Mouse (Mus musculus) macrophage (primary cell): ENCODE measurements around the gene Fam160a2. TPM values are rescaled to one million over a fixed set of nuclear protein-coding genes. Genes with fewer than 3 reads are reported as not detected.
"Not testable (repeated sequence)": the region's sequence is repeated elsewhere in the genome, so short reads cannot be mapped to it uniquely, and the experiment has no call there.

Experiments
- H3K27ac ChIP-seq: fragments of 350-480 bp; formaldehyde crosslinking; 2 replicates; pipeline ENCODE4 v1.9.0; 2021
- H3K36me3 ChIP-seq: fragments of 350-480 bp; formaldehyde crosslinking; 2 replicates; pipeline ENCODE4 v1.9.0; 2021; ENCODE audit errors: inconsistent target
- H3K4me3 ChIP-seq: fragments of 350-480 bp; formaldehyde crosslinking; 2 replicates; pipeline ENCODE4 v1.9.0; 2021; ENCODE audit errors: inconsistent target
- H3K79me2 ChIP-seq: fragments of 350-480 bp; formaldehyde crosslinking; 2 replicates; pipeline ENCODE4 v1.9.0; 2021; ENCODE audit errors: inconsistent target
- WGBS: methylation state at CpG from one replicate; pipeline ENCODE4 v1.1.7; 2026; ENCODE audit warnings: inconsistent platforms; ENCODE audit not compliant: missing documents; 5-methylcytosine and 5-hydroxymethylcytosine counted together
- polyA plus RNA-seq: library from polyadenylated mRNA; stranded (reverse); fragments of 250-400 nt; gene quantifications from 3 replicates; pipeline ENCODE4 v1.2.4, GENCODE M21; 2018; ENCODE audit warnings: inconsistent platforms

Gene Fam160a2
- polyA plus RNA-seq, 1 experiment from 2014 or later = 6.6 TPM

DNA sequence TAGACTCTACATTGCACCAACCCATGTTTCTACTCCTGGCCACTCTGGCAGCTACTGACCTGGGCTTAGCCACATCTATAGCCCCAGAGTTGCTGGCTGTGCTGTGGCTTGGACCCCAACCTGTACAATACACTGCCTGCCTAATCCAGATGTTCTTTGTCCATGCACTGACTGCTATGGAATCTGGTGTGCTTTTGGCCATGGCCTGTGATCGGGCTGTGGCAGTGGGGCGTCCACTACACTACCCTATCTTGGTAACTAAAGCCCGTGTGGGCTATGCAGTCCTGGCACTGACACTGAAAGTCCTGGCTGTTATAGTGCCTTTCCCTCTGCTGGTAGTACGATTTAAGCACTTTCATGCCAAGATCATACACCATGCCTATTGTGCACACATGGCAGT lies 31.3 kb downstream of the Fam160a2 start:
- Histone ChIP-seq H3K79me2 (no peaks in the 10 kb centered on the region), H3K36me3 (no peaks in the 10 kb centered on the region), H3K27ac (no peak overlapping the region), H3K4me3 (no peak overlapping the region)
- WGBS = 94% methylated on average over 4 of the region's 4 CpGs

DNA sequence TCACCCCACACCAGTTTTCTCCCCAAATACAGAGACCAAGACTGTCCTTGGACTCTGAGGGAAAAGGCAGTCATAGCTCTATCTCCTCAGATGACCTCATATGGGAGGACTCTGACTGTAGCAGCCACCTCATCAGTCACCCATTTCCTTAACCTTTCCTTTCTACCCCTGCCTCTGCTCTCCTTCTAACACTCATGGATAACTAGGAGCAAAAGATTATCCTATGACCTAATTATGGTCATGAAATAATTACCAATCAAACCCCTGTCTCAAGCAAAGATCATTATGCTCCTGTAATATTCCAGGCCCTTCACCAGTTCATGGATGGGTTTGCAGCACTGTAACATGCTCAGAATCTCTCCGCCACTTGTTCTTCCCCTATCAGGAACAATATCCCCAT lies 31.9 kb downstream of the Fam160a2 start, which contains the start of gene Olfr692:
Olfr692 (plus strand) TSS at position 301 of the 400 bp plus-strand sequence.
- no peak within 1 kb of the TSS for H3K4me3 ChIP-seq
- H3K27ac ChIP-seq = no peak within 1 kb of the TSS
- H3K79me2 ChIP-seq = no peaks in the 10 kb centered on the region
- 90% methylated on average over 1 of the region's 1 CpGs for WGBS
- H3K36me3 ChIP-seq = no peaks in the 10 kb centered on the region

DNA sequence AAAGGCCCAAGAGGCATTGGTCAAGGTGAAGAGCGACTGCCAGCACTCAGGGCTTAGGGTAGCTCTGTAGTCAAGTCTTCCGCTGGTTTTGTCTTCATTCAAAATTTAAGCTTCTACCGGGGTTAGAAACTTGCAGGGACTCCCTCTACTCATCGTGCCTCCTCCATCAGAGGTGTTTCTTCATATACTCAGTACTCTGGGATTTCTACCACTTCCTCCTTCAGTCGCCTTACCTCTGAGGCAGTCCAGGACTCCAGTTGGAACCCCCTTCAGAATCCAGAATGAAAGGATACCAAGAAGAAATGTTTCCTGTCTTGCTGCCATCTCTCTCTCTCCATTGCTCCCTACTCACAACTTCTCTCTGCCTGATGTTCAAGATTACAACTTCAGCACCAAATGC lies 32.6 kb downstream of the Fam160a2 start:
- Histone ChIP-seq H3K79me2 (no peaks in the 10 kb centered on the region), H3K4me3 (no peak overlapping the region), H3K27ac (no peak overlapping the region), H3K36me3 (no peaks in the 10 kb centered on the region)
- 81% methylated on average over 5 of the region's 5 CpGs for WGBS

DNA sequence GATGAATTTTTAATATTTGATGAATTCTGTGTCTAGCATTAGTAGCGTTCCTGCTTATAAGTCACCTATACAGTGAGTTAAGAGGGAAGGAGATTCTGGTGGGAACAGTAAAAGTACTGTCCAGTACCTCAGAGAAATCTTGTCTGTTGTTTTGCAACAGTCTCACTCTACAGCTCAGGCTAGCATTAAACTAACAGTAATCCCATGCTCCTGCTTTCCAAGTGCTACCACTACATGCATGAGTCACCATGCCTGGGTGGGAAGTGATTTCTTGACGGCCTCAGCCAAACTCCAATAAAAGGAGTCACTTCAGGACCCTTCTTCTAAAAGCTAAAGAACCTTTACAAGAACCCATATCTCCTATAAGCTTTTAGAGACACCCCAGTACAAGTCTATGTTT lies 38.1 kb downstream of the Fam160a2 start:
- no peaks in the 10 kb centered on the region for H3K79me2 ChIP-seq
- no peak overlapping the region for H3K4me3 ChIP-seq
- H3K36me3 ChIP-seq = no peaks in the 10 kb centered on the region
- WGBS = 100% methylated on average over 2 of the region's 2 CpGs
- H3K27ac ChIP-seq = no peak overlapping the region

DNA sequence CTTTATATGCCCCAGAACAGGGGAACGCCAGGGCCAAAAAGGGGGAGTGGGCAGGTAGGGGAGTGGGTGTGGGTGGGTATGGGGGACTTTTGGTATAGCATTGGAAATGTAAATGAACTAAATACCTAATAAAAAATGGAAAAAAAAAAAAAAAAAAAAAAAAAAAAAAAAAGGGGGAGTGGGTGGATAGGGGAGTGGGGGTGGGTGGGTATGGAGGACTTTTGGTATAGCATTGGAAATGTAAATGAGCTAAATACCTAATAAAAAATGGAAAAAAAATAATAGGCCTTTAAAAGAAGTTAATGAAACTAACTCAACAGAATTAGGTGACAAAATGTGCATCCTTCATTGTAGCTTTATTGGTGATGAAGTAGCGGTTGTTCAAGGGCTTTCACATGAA lies 43.4 kb downstream of the Fam160a2 start:
- not testable (repeated sequence) for H3K27ac ChIP-seq, H3K36me3 ChIP-seq, H3K4me3 ChIP-seq, H3K79me2 ChIP-seq
- 95% methylated on average over 1 of the region's 2 CpGs for WGBS

DNA sequence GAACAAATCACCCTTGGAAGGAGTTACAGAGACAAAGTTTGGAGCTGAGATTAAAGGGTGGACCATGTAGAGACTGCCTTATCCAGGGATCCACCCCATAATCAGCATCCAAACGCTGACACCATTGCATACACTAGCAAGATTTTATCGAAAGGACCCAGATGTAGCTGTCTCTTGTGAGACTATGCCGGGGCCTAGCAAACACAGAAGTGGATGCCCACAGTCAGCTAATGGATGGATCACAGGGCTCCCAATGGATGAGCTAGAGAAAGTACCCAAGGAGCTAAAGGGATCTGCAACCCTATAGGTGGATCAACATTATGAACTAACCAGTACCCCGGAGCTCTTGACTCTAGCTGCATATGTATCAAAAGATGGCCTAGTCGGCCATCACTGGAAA lies 43.8 kb downstream of the Fam160a2 start:
- H3K79me2 ChIP-seq, H3K4me3 ChIP-seq, H3K36me3 ChIP-seq, H3K27ac ChIP-seq: not testable (repeated sequence)
- WGBS = no CpG with 5 or more reads among the region's 5 CpGs

DNA sequence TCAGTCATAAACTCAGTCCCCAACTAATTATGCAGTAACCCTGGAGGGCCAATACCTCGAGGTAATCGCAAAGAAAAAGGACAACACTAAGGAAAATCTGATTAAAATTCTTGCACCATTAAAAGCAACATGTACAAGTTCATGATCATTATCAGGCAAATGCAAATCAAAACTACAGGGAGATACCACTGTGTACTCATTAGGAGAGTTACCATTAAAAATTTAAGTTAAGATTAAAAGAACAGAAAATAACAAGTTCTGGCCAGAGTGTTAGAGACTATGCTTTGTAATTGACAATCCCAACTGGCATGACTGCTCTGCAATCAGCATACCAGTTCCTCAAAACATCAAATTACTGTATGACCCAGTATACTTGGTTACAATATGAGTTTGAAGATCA lies 57.1 kb downstream of the Fam160a2 start:
- H3K36me3 ChIP-seq = no peaks in the 10 kb centered on the region
- no peak overlapping the region for H3K4me3 ChIP-seq
- H3K79me2 ChIP-seq = no peaks in the 10 kb centered on the region
- WGBS = 92% methylated on average over 2 of the region's 2 CpGs
- H3K27ac ChIP-seq = no peak overlapping the region

DNA sequence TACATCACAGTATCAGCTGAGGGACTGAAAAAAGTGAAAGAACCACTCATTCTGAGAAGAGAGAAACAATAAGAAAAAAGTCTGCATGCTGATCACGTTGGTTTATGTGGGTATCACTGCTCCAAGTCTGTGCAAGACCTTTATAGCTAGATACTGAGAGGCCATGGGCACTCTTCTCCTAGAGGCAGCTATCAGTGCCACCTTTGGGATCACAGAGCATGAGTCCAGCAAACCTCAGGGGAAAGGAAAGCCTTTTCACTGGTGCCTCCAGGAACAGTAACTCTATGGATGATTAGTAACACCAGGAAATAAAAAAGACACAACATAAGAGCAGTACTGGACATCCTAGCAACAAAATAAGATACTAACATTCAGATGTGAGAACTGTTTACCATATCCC lies 57.7 kb downstream of the Fam160a2 start, which contains the start of gene Olfr691:
Olfr691 (minus strand) TSS at position 101 of the 400 bp plus-strand sequence.
- no peak within 1 kb of the TSS for H3K4me3 ChIP-seq
- 59% methylated on average over 1 of the region's 1 CpGs for WGBS
- no peaks in the 10 kb centered on the region for H3K79me2 ChIP-seq
- no peaks in the 10 kb centered on the region for H3K36me3 ChIP-seq
- H3K27ac ChIP-seq = no peak within 1 kb of the TSS

DNA sequence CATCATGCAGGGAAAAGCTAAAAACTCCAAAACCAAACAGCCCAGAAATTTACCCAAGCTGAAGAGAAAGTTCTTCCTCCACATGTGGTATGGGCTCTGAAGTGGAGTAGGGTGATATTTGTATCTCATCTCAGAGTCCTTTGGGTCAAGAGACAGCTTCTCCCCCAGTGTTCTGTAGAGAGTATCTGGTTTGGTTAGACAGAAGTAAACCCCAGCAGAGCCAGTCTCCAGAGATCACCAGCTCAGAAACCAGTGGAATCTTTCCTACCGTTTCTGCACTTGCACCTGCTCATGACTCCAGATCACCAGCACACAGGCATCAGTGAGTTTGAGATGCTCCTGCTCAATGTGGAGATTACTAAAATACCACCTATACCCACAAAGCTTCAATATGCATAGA lies 65.8 kb downstream of the Fam160a2 start, which contains the start of gene Olfr690:
Olfr690 (minus strand) TSS at position 101 of the 400 bp plus-strand sequence.
- no peak within 1 kb of the TSS for H3K27ac ChIP-seq
- 71% methylated on average over 1 of the region's 1 CpGs for WGBS

DNA sequence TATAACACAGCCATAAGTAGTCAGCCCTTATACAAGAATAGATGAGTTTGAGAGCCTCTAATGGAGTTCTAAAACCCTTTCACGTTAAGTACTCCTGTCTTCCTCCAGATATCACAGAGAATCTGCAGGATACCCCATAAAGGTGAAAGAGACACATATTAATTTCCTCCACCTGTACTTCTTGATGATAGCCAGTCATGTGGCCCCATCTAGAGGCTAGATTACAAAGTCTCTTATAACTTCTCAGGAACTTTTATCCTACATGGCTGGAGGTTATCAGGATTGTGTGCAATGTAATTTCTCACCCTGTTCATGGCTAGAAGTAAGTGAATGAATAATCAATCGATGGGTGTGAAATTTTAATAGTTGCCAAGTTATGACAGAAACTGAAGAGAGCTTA lies 74.6 kb downstream of the Fam160a2 start:
- Histone ChIP-seq H3K4me3 (no peak overlapping the region), H3K79me2 (no peaks in the 10 kb centered on the region), H3K27ac (no peak overlapping the region), H3K36me3 (no peaks in the 10 kb centered on the region)
- WGBS = 67% methylated on average over 2 of the region's 2 CpGs

More for the DNA sequence above, 65.8 kb downstream of the Fam160a2 start, which contains the start of gene Olfr690:
- Histone ChIP-seq H3K4me3 (no peak within 1 kb of the TSS), H3K79me2 (no peaks in the 10 kb centered on the region), H3K36me3 (no peaks in the 10 kb centered on the region)

Other genes with a start within 250 kb of the Fam160a2 start
- not detected in 3 replicates for gene Olfr684, start 236.4 kb downstream of the Fam160a2 start, polyA plus RNA-seq
- gene Olfr685, start 214.0 kb downstream of the Fam160a2 start, polyA plus RNA-seq = not detected in 3 replicates
- gene Olfr686, start 192.6 kb downstream of the Fam160a2 start, polyA plus RNA-seq = not detected in 3 replicates
- gene Olfr688, start 112.0 kb downstream of the Fam160a2 start, polyA plus RNA-seq = not detected in 3 replicates
- gene Olfr689, start 88.9 kb downstream of the Fam160a2 start, polyA plus RNA-seq = not detected in 3 replicates
- gene Olfr690, start 66.0 kb downstream of the Fam160a2 start, polyA plus RNA-seq = not detected in 3 replicates
- not detected in 3 replicates for gene Olfr691, start 57.8 kb downstream of the Fam160a2 start, polyA plus RNA-seq
- not detected in 3 replicates for gene Olfr692, start 31.8 kb downstream of the Fam160a2 start, polyA plus RNA-seq
- gene Gm5901, start 25.0 kb downstream of the Fam160a2 start, polyA plus RNA-seq = not detected in 3 replicates
- gene Cnga4, start 4.5 kb upstream of the Fam160a2 start, polyA plus RNA-seq = not detected in 3 replicates
- not detected in 3 replicates for gene Cckbr, start 25.7 kb upstream of the Fam160a2 start, polyA plus RNA-seq
- gene Cavin3, start 82.2 kb upstream of the Fam160a2 start, polyA plus RNA-seq = not detected in 3 replicates
- 23.5 to 31.0 TPM (median 25.9 TPM) in 3 replicates for gene Smpd1, start 154.3 kb upstream of the Fam160a2 start, polyA plus RNA-seq
- gene Apbb1, start 181.6 kb upstream of the Fam160a2 start, polyA plus RNA-seq = 0.04 to 0.58 TPM in 2 of 3 replicates, not detected in the other
- 0.24 TPM in 1 of 3 replicates, not detected in the others for gene Hpx, start 200.1 kb upstream of the Fam160a2 start, polyA plus RNA-seq
- 15.2 to 30.8 TPM (median 17.8 TPM) in 3 replicates for gene Trim3, start 233.5 kb upstream of the Fam160a2 start, polyA plus RNA-seq
- gene Timm10b, start 240.0 kb upstream of the Fam160a2 start, polyA plus RNA-seq = 36.5 to 124 TPM (median 98.7 TPM) in 3 replicates
- 23.1 to 24.5 TPM (median 23.7 TPM) in 3 replicates for gene Arfip2, start 240.4 kb upstream of the Fam160a2 start, polyA plus RNA-seq
- 1.7 to 8.3 TPM (median 4.9 TPM) in 3 replicates for gene Gm45799, start 240.5 kb upstream of the Fam160a2 start, polyA plus RNA-seq